Mouse (Mus musculus): ENCODE measurements at regions not wholly inside any gene's neighbourhood (a gene's known extent, or its start where the extent isn't known, plus 50 kb on each side); places are given as distances from the start of the nearest gene placed in this dataset.

GRCm38 (mm10) chr5:119448494-119448893 lies 222.0 kb upstream of the Tbx3 start:
- H3K9me3 ChIP-seq (ENCODE audit: control insufficient read depth) = no peaks in the 10 kb centered on the region
- no peak overlapping the region for H3K27ac ChIP-seq (ENCODE audit: low read depth, low read length)
- H3K9ac ChIP-seq (ENCODE audit: low read depth, low read length) = no peak overlapping the region
- no peaks in the 10 kb centered on the region for H3K4me1 ChIP-seq (replicated peaks; ENCODE audit: control insufficient read depth, insufficient read depth, low read length)
- H3K36me3 ChIP-seq (ENCODE audit: control insufficient read depth, insufficient read depth) = no peaks in the 10 kb centered on the region
- H3K4me3 ChIP-seq (ENCODE audit: low read depth, low read length) = no peak overlapping the region
- no peak for TF ChIP-seq CTCF (IDR thresholded peaks at IDR 0.05; ENCODE audit: low read depth)
- WGBS = 85% methylated on average over 4 of the region's 4 CpGs
- no peak overlapping the region for H3K4me2 ChIP-seq (replicated peaks; ENCODE audit: low read depth)
- H3K27me3 ChIP-seq (replicated peaks; ENCODE audit: control insufficient read depth, insufficient read depth, low read length) = no peaks in the 10 kb centered on the region
- ATAC-seq = no peak

GRCm38 (mm10) chr5:119449166-119449565 lies 221.3 kb upstream of the Tbx3 start:
- H3K9me3 ChIP-seq (ENCODE audit: control insufficient read depth) = no peaks in the 10 kb centered on the region
- H3K4me1 ChIP-seq (replicated peaks; ENCODE audit: control insufficient read depth, insufficient read depth, low read length) = no peaks in the 10 kb centered on the region
- H3K4me3 ChIP-seq (ENCODE audit: low read depth, low read length) = no peak overlapping the region
- WGBS = 65% methylated on average over 7 of the region's 7 CpGs
- TF ChIP-seq CTCF (IDR thresholded peaks at IDR 0.05; ENCODE audit: low read depth) = no peak
- H3K9ac ChIP-seq (ENCODE audit: low read depth, low read length) = no peak overlapping the region
- H3K27ac ChIP-seq (ENCODE audit: low read depth, low read length) = no peak overlapping the region
- H3K4me2 ChIP-seq (replicated peaks; ENCODE audit: low read depth) = no peak overlapping the region
- no peaks in the 10 kb centered on the region for H3K36me3 ChIP-seq (ENCODE audit: control insufficient read depth, insufficient read depth)
- H3K27me3 ChIP-seq (replicated peaks; ENCODE audit: control insufficient read depth, insufficient read depth, low read length) = no peaks in the 10 kb centered on the region
- ATAC-seq = no peak

GRCm38 (mm10) chr5:119459751-119460150 lies 210.7 kb upstream of the Tbx3 start:
- no peaks in the 10 kb centered on the region for H3K9me3 ChIP-seq (ENCODE audit: control insufficient read depth)
- H3K4me1 ChIP-seq (replicated peaks; ENCODE audit: control insufficient read depth, insufficient read depth, low read length) = no peaks in the 10 kb centered on the region
- WGBS = 63% methylated on average over 3 of the region's 3 CpGs
- no peak overlapping the region for H3K9ac ChIP-seq (ENCODE audit: low read depth, low read length)
- H3K27me3 ChIP-seq (replicated peaks; ENCODE audit: control insufficient read depth, insufficient read depth, low read length) = no peaks in the 10 kb centered on the region
- no peak overlapping the region for H3K4me3 ChIP-seq (ENCODE audit: low read depth, low read length)
- no peak for ATAC-seq
- no peak overlapping the region for H3K27ac ChIP-seq (ENCODE audit: low read depth, low read length)
- TF ChIP-seq CTCF (IDR thresholded peaks at IDR 0.05; ENCODE audit: low read depth) = no peak
- no peaks in the 10 kb centered on the region for H3K36me3 ChIP-seq (ENCODE audit: control insufficient read depth, insufficient read depth)
- H3K4me2 ChIP-seq (replicated peaks; ENCODE audit: low read depth) = no peak overlapping the region

- H3K27me3 ChIP-seq (replicated peaks; ENCODE audit: control insufficient read depth, insufficient read depth, low read length) = no peaks in the 10 kb centered on the region
- no peak for TF ChIP-seq CTCF (IDR thresholded peaks at IDR 0.05; ENCODE audit: low read depth)
- H3K4me1 ChIP-seq (replicated peaks; ENCODE audit: control insufficient read depth, insufficient read depth, low read length) = no peaks in the 10 kb centered on the region
- H3K4me3 ChIP-seq (ENCODE audit: low read depth, low read length) = no peak overlapping the region
- H3K9me3 ChIP-seq (ENCODE audit: control insufficient read depth) = no peaks in the 10 kb centered on the region
- no peak overlapping the region for H3K9ac ChIP-seq (ENCODE audit: low read depth, low read length)
- 69% methylated on average over 14 of the region's 14 CpGs for WGBS
- H3K4me2 ChIP-seq (replicated peaks; ENCODE audit: low read depth) = no peak overlapping the region
- no peak for ATAC-seq
- H3K27ac ChIP-seq (ENCODE audit: low read depth, low read length) = no peak overlapping the region
- no peaks in the 10 kb centered on the region for H3K36me3 ChIP-seq (ENCODE audit: control insufficient read depth, insufficient read depth)
These were observed 207.6 kb upstream of the Tbx3 start for GRCm38 (mm10) chr5:119462659-119463530.

GRCm38 (mm10) chr5:119464553-119464952 lies 205.9 kb upstream of the Tbx3 start:
- no peaks in the 10 kb centered on the region for H3K36me3 ChIP-seq (ENCODE audit: control insufficient read depth, insufficient read depth)
- H3K9ac ChIP-seq (ENCODE audit: low read depth, low read length) = no peak overlapping the region
- no peaks in the 10 kb centered on the region for H3K9me3 ChIP-seq (ENCODE audit: control insufficient read depth)
- H3K27me3 ChIP-seq (replicated peaks; ENCODE audit: control insufficient read depth, insufficient read depth, low read length) = no peaks in the 10 kb centered on the region
- no peak overlapping the region for H3K27ac ChIP-seq (ENCODE audit: low read depth, low read length)
- H3K4me1 ChIP-seq (replicated peaks; ENCODE audit: control insufficient read depth, insufficient read depth, low read length) = no peaks in the 10 kb centered on the region
- 69% methylated on average over 4 of the region's 4 CpGs for WGBS
- no peak overlapping the region for H3K4me2 ChIP-seq (replicated peaks; ENCODE audit: low read depth)
- H3K4me3 ChIP-seq (ENCODE audit: low read depth, low read length) = no peak overlapping the region
- ATAC-seq = no peak
- TF ChIP-seq CTCF (IDR thresholded peaks at IDR 0.05; ENCODE audit: low read depth) = no peak

GRCm38 (mm10) chr5:119467346-119468085 lies 203.0 kb upstream of the Tbx3 start:
- H3K4me2 ChIP-seq (replicated peaks; ENCODE audit: low read depth) = no peak overlapping the region
- H3K4me3 ChIP-seq (ENCODE audit: low read depth, low read length) = no peak overlapping the region
- H3K27me3 ChIP-seq (replicated peaks; ENCODE audit: control insufficient read depth, insufficient read depth, low read length) = no peaks in the 10 kb centered on the region
- H3K27ac ChIP-seq (ENCODE audit: low read depth, low read length) = no peak overlapping the region
- H3K9ac ChIP-seq (ENCODE audit: low read depth, low read length) = no peak overlapping the region
- H3K36me3 ChIP-seq (ENCODE audit: control insufficient read depth, insufficient read depth) = no peaks in the 10 kb centered on the region
- TF ChIP-seq CTCF (IDR thresholded peaks at IDR 0.05; ENCODE audit: low read depth) = no peak
- no peak for ATAC-seq
- no peaks in the 10 kb centered on the region for H3K4me1 ChIP-seq (replicated peaks; ENCODE audit: control insufficient read depth, insufficient read depth, low read length)
- H3K9me3 ChIP-seq (ENCODE audit: control insufficient read depth) = no peaks in the 10 kb centered on the region
- 71% methylated on average over 13 of the region's 13 CpGs for WGBS
